Mouse (Mus musculus) layer of hippocampus, adult 8-10 months (tissue): ENCODE measurements around the gene Snx15. TPM values are rescaled to one million over a fixed set of nuclear protein-coding genes. Genes with fewer than 3 reads are reported as not detected.

ENCODE experiments used
- DNase-seq, 2 experiments: peaks; one replicate each; pipeline ENCODE4 v3.0.0; 2022; ENCODE audit warnings: low spot score in 2 of 2
- total RNA-seq, 4 experiments: library from RNA; stranded (reverse); gene quantifications; 2 replicates each; pipeline ENCODE4 v1.2.4; 2022

Gene Snx15
- total RNA-seq, 4 experiments from 2014 or later: 38.7 to 43.0 (median 41.8) TPM

DNA sequence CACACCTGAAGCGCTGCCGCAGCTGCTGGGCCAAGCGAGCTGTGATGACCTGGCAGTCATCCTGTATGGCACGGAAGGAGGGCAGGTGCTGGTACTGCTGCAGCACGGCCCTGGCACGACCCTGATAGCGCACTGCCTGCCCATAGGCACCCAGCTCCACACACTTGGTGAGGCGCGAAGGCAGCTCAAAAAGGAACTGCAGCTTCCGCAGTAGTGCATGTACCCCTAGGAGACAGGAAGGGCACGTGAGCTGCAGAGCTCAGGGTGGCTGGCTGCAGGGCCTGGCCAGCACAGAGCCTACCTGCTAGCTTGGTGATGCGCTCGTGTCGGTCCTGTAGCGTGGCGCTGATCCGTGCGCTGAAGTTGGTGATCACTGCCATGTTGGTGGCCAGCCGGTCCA is 56.8 kb downstream of the Snx15 start:
- no peak for DNase-seq

- DNase-seq: no peak
Observed at GRCm38 (mm10) chr19:6070571-6071250, 57.4 kb downstream of the Snx15 start.

DNA sequence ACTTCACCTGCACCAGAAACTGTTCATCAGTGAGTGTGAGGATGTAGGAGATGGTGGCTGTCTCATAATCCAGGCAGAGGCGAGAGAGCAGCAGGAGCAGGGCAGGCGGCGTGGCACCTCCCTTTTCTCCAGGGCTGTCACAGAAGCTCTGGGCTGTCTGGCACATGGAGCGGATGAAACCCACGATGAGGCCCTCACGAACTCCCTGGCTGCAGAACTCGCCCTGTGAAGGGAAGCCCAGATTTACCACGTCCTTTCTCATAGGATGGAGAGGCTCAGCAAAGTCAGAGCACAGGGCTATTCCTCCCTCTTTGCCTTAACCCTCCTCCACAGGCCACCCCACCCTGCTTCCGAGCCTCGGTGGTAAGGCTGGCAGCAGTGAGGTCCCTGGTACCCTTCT is 58.3 kb downstream of the Snx15 start:
- no peak for DNase-seq

Other genes with a start within 250 kb of the Snx15 start
- gene Tigd3, start 234.2 kb downstream of the Snx15 start, total RNA-seq: 1 to 10 TPM; 2.2 to 3.5 (median 2.9) TPM
- 100 to 1,000 TPM in 1 of 4 experiments, 10 to 100 TPM in 3; 89.6 to 135 (median 97.5) TPM for gene Dpf2, start 215.3 kb downstream of the Snx15 start, total RNA-seq
- gene Cdc42ep2, start 203.5 kb downstream of the Snx15 start, total RNA-seq: 1 to 10 TPM; 4.4 to 6.0 (median 5.4) TPM
- 1 to 10 TPM; 4.4 to 8.2 (median 7.1) TPM for gene Pola2, start 164.1 kb downstream of the Snx15 start, total RNA-seq
- not detected for gene Slc22a20, start 142.2 kb downstream of the Snx15 start, total RNA-seq
- 10 to 100 TPM; 23.7 to 27.7 (median 25.1) TPM for gene Capn1, start 112.4 kb downstream of the Snx15 start, total RNA-seq
- gene Syvn1, start 81.7 kb downstream of the Snx15 start, total RNA-seq: 10 to 100 TPM; 40.4 to 48.8 (median 43.7) TPM
- gene Mrpl49, start 70.5 kb downstream of the Snx15 start, total RNA-seq: 10 to 100 TPM; 43.5 to 51.3 (median 46.1) TPM
- 100 to 1,000 TPM; 653 to 927 (median 780) TPM for gene Fau, start 70.5 kb downstream of the Snx15 start, total RNA-seq
- gene Znhit2, start 67.1 kb downstream of the Snx15 start, total RNA-seq: 10 to 100 TPM; 27.0 to 38.4 (median 32.4) TPM
- gene Tm7sf2, start 59.9 kb downstream of the Snx15 start, total RNA-seq: 10 to 100 TPM; 21.7 to 30.5 (median 26.6) TPM
- 100 to 1,000 TPM in 2 of 4 experiments, 10 to 100 TPM in 2; 90.4 to 103 (median 99.8) TPM for gene Vps51, start 51.1 kb downstream of the Snx15 start, total RNA-seq
- not detected for gene Tmem262, start 48.3 kb downstream of the Snx15 start, total RNA-seq
- 1 to 10 TPM in 1 of 4 experiments, not detected in 3; 2.3 TPM for gene Gm28374, start 46.0 kb downstream of the Snx15 start, total RNA-seq
- gene Zfpl1, start 43.3 kb downstream of the Snx15 start, total RNA-seq: 10 to 100 TPM; 38.8 to 44.1 (median 41.4) TPM
- gene Cdca5, start 43.3 kb downstream of the Snx15 start, total RNA-seq: under 1 TPM in 1 of 4 experiments, not detected in 3; 0.31 TPM
- not detected for gene AC131692.1, start 33.9 kb downstream of the Snx15 start, total RNA-seq
- gene Naaladl1, start 22.5 kb downstream of the Snx15 start, total RNA-seq: under 1 TPM in 3 of 4 experiments, not detected in 1; 0.14 to 0.25 (median 0.17) TPM
- gene Sac3d1, start 9.7 kb downstream of the Snx15 start, total RNA-seq: 10 to 100 TPM; 11.0 to 13.4 (median 12.9) TPM
- 1 to 10 TPM in 1 of 4 experiments, under 1 TPM in 2, not detected in 1; 0.83 to 1.3 (median 0.96) TPM for gene Batf2, start 12.7 kb upstream of the Snx15 start, total RNA-seq
- 10 to 100 TPM; 79.8 to 93.3 (median 85.0) TPM for gene Arl2, start 13.2 kb upstream of the Snx15 start, total RNA-seq
- gene Majin, start 56.1 kb upstream of the Snx15 start, total RNA-seq: not detected
- not detected for gene Gpha2, start 98.1 kb upstream of the Snx15 start, total RNA-seq
- 100 to 1,000 TPM; 126 to 136 (median 128) TPM for gene Ppp2r5b, start 107.6 kb upstream of the Snx15 start, total RNA-seq
- gene Atg2a, start 113.4 kb upstream of the Snx15 start, total RNA-seq: 10 to 100 TPM; 34.1 to 41.8 (median 37.1) TPM
- 10 to 100 TPM; 59.1 to 76.4 (median 70.3) TPM for gene Ehd1, start 148.4 kb upstream of the Snx15 start, total RNA-seq
- gene Cdc42bpg, start 178.2 kb upstream of the Snx15 start, total RNA-seq: 1 to 10 TPM; 5.9 to 9.5 (median 6.5) TPM
- gene Men1, start 206.7 kb upstream of the Snx15 start, total RNA-seq: 10 to 100 TPM; 60.0 to 74.4 (median 63.5) TPM
- 100 to 1,000 TPM in 2 of 4 experiments, 10 to 100 TPM in 2; 85.0 to 114 (median 103) TPM for gene Map4k2, start 212.8 kb upstream of the Snx15 start, total RNA-seq
- gene Sf1, start 235.4 kb upstream of the Snx15 start, total RNA-seq: 100 to 1,000 TPM; 209 to 234 (median 222) TPM